Mouse (Mus musculus) bone marrow, adult 2 months (tissue): ENCODE data around the gene Ckap4.

ENCODE experiments used
- CTCF ChIP-seq: fragments of 200-500 bp; IDR thresholded peaks from 2 replicates; pipeline ENCODE4 v1.5.1; 2011; ENCODE audit warnings: low read length, control low read depth; ENCODE audit not compliant: control insufficient read depth, insufficient read depth
- POLR2A ChIP-seq: fragments of 200-500 bp; IDR thresholded peaks from 2 replicates; pipeline ENCODE4 v1.6.1; 2011; ENCODE audit warnings: low read depth, mild to moderate bottlenecking, control low read depth, low read length, borderline replicate concordance; ENCODE audit not compliant: control insufficient read depth

DNA sequence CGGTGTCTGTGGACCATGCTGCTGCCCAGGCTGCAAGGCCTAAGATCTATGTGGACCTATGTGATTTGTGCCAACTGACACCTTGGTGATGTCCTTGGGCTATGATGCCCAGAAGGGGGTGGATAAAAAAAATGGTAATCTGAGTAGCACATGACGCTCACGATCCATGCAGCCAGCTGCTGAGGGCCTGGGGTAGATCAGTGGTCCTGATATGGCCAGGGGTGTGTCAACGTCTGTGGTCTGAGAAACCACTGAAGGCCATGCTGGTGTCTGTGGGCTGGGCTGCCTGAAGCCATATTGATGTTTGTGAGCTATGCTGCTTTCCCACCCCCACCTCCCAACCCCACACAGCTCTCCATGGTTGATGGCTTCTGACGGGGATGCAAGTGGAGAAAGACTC lies 43.7 kb downstream of the Ckap4 start:
- TF ChIP-seq CTCF: no peak
- no peak for TF ChIP-seq POLR2A
